Mouse (Mus musculus) CH12.LX (cell line): ENCODE results near the gene Nup54. TPM values are rescaled to one million over a fixed set of nuclear protein-coding genes. Genes with fewer than 3 reads are reported as not detected.

Experiments used
- DNase-seq: peaks from one replicate; pipeline ENCODE4 v3.0.0-alpha.2; 2013; ENCODE audit errors: extremely low read depth
- H3K27ac ChIP-seq: 2 replicates; pipeline ENCODE4 v1.5.1; 2012; ENCODE audit warnings: low read depth, mild to moderate bottlenecking, control low read depth, moderate library complexity; ENCODE audit not compliant: insufficient read depth
- H3K27me3 ChIP-seq: replicated peaks from 2 replicates; pipeline ENCODE3; 2012; ENCODE audit warnings: inconsistent platforms
- H3K36me3 ChIP-seq, 2 experiments: replicated peaks in 1 of 2; 2 replicates each; pipeline versions ENCODE3 to v1.6.1; 2012; ENCODE audit warnings: inconsistent platforms in 1 of 2, low read length in 1 of 2, mild to moderate bottlenecking in 1 of 2, mixed read lengths in 1 of 2, moderate library complexity in 1 of 2; ENCODE audit not compliant: control insufficient read depth in 1 of 2, insufficient read depth in 1 of 2
- H3K4me1 ChIP-seq, 2 experiments: 2 replicates each; pipeline ENCODE4 v1.6.1; 2012; ENCODE audit warnings: inconsistent platforms in 1 of 2, moderate library complexity in 1 of 2; ENCODE audit not compliant: insufficient read depth in 2 of 2, control insufficient read depth in 1 of 2
- H3K4me2 ChIP-seq: 2 replicates; pipeline ENCODE4 v1.6.1; 2012; ENCODE audit warnings: low read depth, mild to moderate bottlenecking, control low read depth; ENCODE audit not compliant: poor library complexity, insufficient read depth, severe bottlenecking
- H3K4me3 ChIP-seq, 3 experiments: fragments of 150-350 bp in 1 of 3; sonication (generic) in 1 of 3; replicated peaks in 1 of 3; 2 replicates each; pipeline versions ENCODE3 to v1.5.1; 2011 to 2012; ENCODE audit warnings: low read depth in 2 of 3, low read length in 2 of 3, mild to moderate bottlenecking in 2 of 3, moderate library complexity in 2 of 3, control low read depth in 1 of 3, improper control_type of control experiment in 1 of 3, inconsistent platforms in 1 of 3, mixed read lengths in 1 of 3; ENCODE audit not compliant: poor library complexity in 1 of 3
- H3K79me2 ChIP-seq: replicated peaks from 2 replicates; pipeline ENCODE4 v1.6.1; 2012; ENCODE audit warnings: mild to moderate bottlenecking, moderate library complexity; ENCODE audit not compliant: control insufficient read depth, poor library complexity, insufficient read depth, severe bottlenecking; ENCODE audit errors: extremely low read depth
- H3K9ac ChIP-seq: 2 replicates; pipeline ENCODE4 v1.6.1; 2012; ENCODE audit warnings: low read depth, mild to moderate bottlenecking, control low read depth, moderate library complexity; ENCODE audit not compliant: insufficient read depth
- H3K9me3 ChIP-seq: replicated peaks from 2 replicates; pipeline ENCODE3; 2012; ENCODE audit warnings: low read length, inconsistent platforms, mixed read lengths
- BHLHE40 ChIP-seq: IDR thresholded peaks from 2 replicates; pipeline ENCODE4 v1.6.1; 2011; ENCODE audit warnings: mild to moderate bottlenecking, low read depth, low read length, improper control_type of control experiment
- CHD1 ChIP-seq: IDR thresholded peaks from 2 replicates; pipeline ENCODE4 v1.6.1; 2012; ENCODE audit warnings: low read depth, low read length, improper control_type of control experiment, inconsistent platforms
- CTCF ChIP-seq, 2 experiments: IDR thresholded peaks in 1 of 2; conservative IDR thresholded peaks in 1 of 2; 2 replicates each; pipeline ENCODE4 v1.5.1; 2011 to 2012; ENCODE audit warnings: low read depth in 2 of 2, low read length in 2 of 2, improper control_type of control experiment in 1 of 2, inconsistent platforms in 1 of 2, mild to moderate bottlenecking in 1 of 2, moderate library complexity in 1 of 2
- E2F4 ChIP-seq: IDR thresholded peaks from 2 replicates; pipeline ENCODE4 v1.6.1; 2011; ENCODE audit warnings: low read depth, low read length, improper control_type of control experiment; ENCODE audit not compliant: insufficient replicate concordance
- EP300 ChIP-seq: IDR thresholded peaks from 2 replicates; pipeline ENCODE4 v1.6.1; 2011; ENCODE audit warnings: low read length, improper control_type of control experiment
- ETS1 ChIP-seq: conservative IDR thresholded peaks from 2 replicates; pipeline ENCODE4 v1.6.1; 2012; ENCODE audit warnings: low read depth, mild to moderate bottlenecking, inconsistent platforms, low read length, improper control_type of control experiment, moderate library complexity
- HCFC1 ChIP-seq: IDR thresholded peaks from 2 replicates; pipeline ENCODE4 v1.6.1; 2012; ENCODE audit warnings: low read depth, mild to moderate bottlenecking, inconsistent platforms, low read length, improper control_type of control experiment
- IRF4 ChIP-seq: IDR thresholded peaks from 2 replicates; pipeline ENCODE4 v1.6.1; 2014; ENCODE audit warnings: low read depth, mild to moderate bottlenecking, inconsistent platforms, low read length, improper control_type of control experiment
- JUN ChIP-seq: IDR thresholded peaks from 2 replicates; pipeline ENCODE4 v1.6.1; 2011; ENCODE audit warnings: low read depth, mild to moderate bottlenecking, low read length, improper control_type of control experiment, moderate library complexity; ENCODE audit not compliant: insufficient read depth
- MAZ ChIP-seq: IDR thresholded peaks from 2 replicates; pipeline ENCODE4 v1.6.1; 2012; ENCODE audit warnings: low read depth, mild to moderate bottlenecking, inconsistent platforms, low read length, improper control_type of control experiment, moderate library complexity
- MXI1 ChIP-seq: IDR thresholded peaks from 2 replicates; pipeline ENCODE4 v1.6.1; 2011; ENCODE audit warnings: mild to moderate bottlenecking, low read depth, low read length, improper control_type of control experiment
- PAX5 ChIP-seq: IDR thresholded peaks from 2 replicates; pipeline ENCODE4 v1.6.1; 2012; ENCODE audit warnings: low read length, inconsistent platforms, mixed read lengths
- POLR2A ChIP-seq: IDR thresholded peaks from 2 replicates; pipeline ENCODE4 v1.6.1; 2011; ENCODE audit warnings: low read depth, mild to moderate bottlenecking, improper control_type of control experiment, low read length
- POLR2AphosphoS2 ChIP-seq: IDR thresholded peaks from 2 replicates; pipeline ENCODE4 v1.6.1; 2011; ENCODE audit warnings: low read depth, low read length, improper control_type of control experiment
- RAD21 ChIP-seq: IDR thresholded peaks from 2 replicates; pipeline ENCODE4 v1.6.1; 2011; ENCODE audit warnings: low read depth, mild to moderate bottlenecking, low read length, improper control_type of control experiment, moderate library complexity
- RCOR1 ChIP-seq: conservative IDR thresholded peaks from 2 replicates; pipeline ENCODE4 v1.6.1; 2012; ENCODE audit warnings: low read depth, mild to moderate bottlenecking, inconsistent platforms, low read length, improper control_type of control experiment
- SIN3A ChIP-seq: IDR thresholded peaks from 2 replicates; pipeline ENCODE4 v1.6.1; 2012; ENCODE audit warnings: low read length, improper control_type of control experiment, inconsistent platforms
- TBP ChIP-seq: conservative IDR thresholded peaks from 2 replicates; pipeline ENCODE4 v1.6.1; 2011; ENCODE audit warnings: low read depth, low read length, improper control_type of control experiment
- UBTF ChIP-seq: IDR thresholded peaks from 2 replicates; pipeline ENCODE4 v1.6.1; 2012; ENCODE audit warnings: low read depth, mild to moderate bottlenecking, inconsistent platforms, low read length, improper control_type of control experiment, moderate library complexity
- USF1 ChIP-seq: IDR thresholded peaks from 2 replicates; pipeline ENCODE4 v1.6.1; 2014; ENCODE audit warnings: low read depth, mild to moderate bottlenecking, inconsistent platforms, low read length, improper control_type of control experiment
- USF2 ChIP-seq: conservative IDR thresholded peaks from 2 replicates; pipeline ENCODE4 v1.6.1; 2011; ENCODE audit warnings: low read depth, low read length, improper control_type of control experiment
- ZC3H11A ChIP-seq: IDR thresholded peaks from 2 replicates; pipeline ENCODE4 v1.6.1; 2012; ENCODE audit warnings: low read depth, mild to moderate bottlenecking, inconsistent platforms, low read length, improper control_type of control experiment
- dilution Hi-C: fragments of 300-500 bp; cut with MboI; formaldehyde crosslinking; loops from 2 replicates; pipeline ENCODE4 v1.14.3; 2020; ENCODE audit warnings: low sequenced_read_pairs; ENCODE audit not compliant: extremely low pct_unique_long_range_greater_than_20kb, extremely low pct_ligation_motif_present
- in situ Hi-C: fragments of 300-500 bp; cut with MboI; formaldehyde crosslinking; loops from 3 replicates; pipeline ENCODE4 v1.14.3; 2019; ENCODE audit warnings: low sequenced_read_pairs, low pct_ligation_motif_present, low pct_unique_long_range_greater_than_20kb, mixed read lengths
- polyA plus RNA-seq: library from polyadenylated mRNA; unstranded; fragments of >175 nt; gene quantifications from 2 replicates; pipeline ENCODE4 v1.2.1, GENCODE M21; 2012; ENCODE audit warnings: low read depth; ENCODE audit not compliant: insufficient read length
- total RNA-seq, 2 experiments: library from RNA; depleted of rRNA; stranded (reverse); fragments of 300-350 nt in 1 of 2; fragments of >200 nt in 1 of 2; gene quantifications; 2 replicates each; pipeline ENCODE4 v1.2.3; 2012 to 2014

Gene Nup54
- total and polyA plus RNA-seq, 3 experiments, result 41.9 to 90.5 (median 72.5) TPM

- H3K4me3 ChIP-seq, result no peak overlapping the region
- DNase-seq, result no peak
- TF ChIP-seq E2F4 (no peak), IRF4 (no peak)
- TF ChIP-seq, all 38 proteins: peak for 0
- H3K9me3 ChIP-seq, result no peaks in the 10 kb centered on the region
- H3K9ac ChIP-seq, result no peak overlapping the region
- in situ Hi-C loops, result loop anchor here (25.0 kb wide), 1 partner anchor 195 kb away; no protein-coding TSS in a partner anchor
- H3K36me3 ChIP-seq, result peaks cover 0 to 13% of the 10 kb centered on the region in 2 experiments
- dilution Hi-C loops, result no loop called here
- H3K4me2 ChIP-seq, result no peak overlapping the region
- peaks cover 0 to 7% of the 10 kb centered on the region in 2 experiments; a peak in 2 of 4 replicates for H3K4me1 ChIP-seq
- no peaks in the 10 kb centered on the region for H3K79me2 ChIP-seq
- H3K27ac ChIP-seq, result no peak overlapping the region
- no peaks in the 10 kb centered on the region for H3K27me3 ChIP-seq
These were observed 32.2 kb upstream of the Nup54 start for GRCm38 (mm10) chr5:92467102-92467766.

- in situ Hi-C loops, result loop anchor here (25.0 kb wide), 1 partner anchor 197 kb away; no protein-coding TSS in a partner anchor
- H3K79me2 ChIP-seq, result no peaks in the 10 kb centered on the region
- peaks cover 0 to 9% of the 10 kb centered on the region in 2 experiments for H3K36me3 ChIP-seq
- no peak overlapping the region for H3K9ac ChIP-seq
- H3K27ac ChIP-seq, result no peak overlapping the region
- no peak overlapping the region for H3K4me2 ChIP-seq
- no peak overlapping the region for H3K4me3 ChIP-seq
- H3K4me1 ChIP-seq, result peaks cover 0 to 7% of the 10 kb centered on the region in 2 experiments; a peak in 2 of 4 replicates
- H3K27me3 ChIP-seq, result no peaks in the 10 kb centered on the region
- DNase-seq, result no peak
- dilution Hi-C loops, result no loop called here
- TF ChIP-seq ETS1 (no peak), POLR2A (no peak), SIN3A (no peak), RAD21 (no peak), HCFC1 (no peak), MAZ (no peak), PAX5 (no peak), USF1 (no peak), USF2 (no peak), UBTF (no peak), CHD1 (no peak), TBP (no peak), EP300 (no peak), POLR2AphosphoS2 (no peak), BHLHE40 (no peak), ZC3H11A (no peak), JUN (no peak), RCOR1 (no peak), MXI1 (no peak), CTCF (conservative IDR thresholded peaks at IDR 0.05 in 1 of 2, IDR thresholded peaks at IDR 0.05 in 1 of 2; ENCODE audit: low read depth in 2 of 2, low read length in 2 of 2) (no peak)
- no peaks in the 10 kb centered on the region for H3K9me3 ChIP-seq
These were observed 30.5 kb upstream of the Nup54 start for GRCm38 (mm10) chr5:92465511-92465910.
